Mouse (Mus musculus) E14TG2a.4 (cell line): ENCODE measurements at regions not wholly inside any gene's neighbourhood (a gene's known extent, or its start where the extent isn't known, plus 50 kb on each side); places are given as distances from the start of the nearest gene placed in this dataset.

Source experiments
- CTCF ChIP-seq: conservative IDR thresholded peaks from 2 replicates; pipeline ENCODE4 v1.5.1; 2014; ENCODE audit warnings: low read length
- POU5F1 ChIP-seq: IDR thresholded peaks from 2 replicates; pipeline ENCODE4 v1.6.1; 2014; ENCODE audit warnings: low read length, borderline replicate concordance

- TF ChIP-seq CTCF, result no peak
- TF ChIP-seq POU5F1, result no peak
Observed at GRCm38 (mm10) chr5:90049856-90050255, 166.7 kb upstream of the Adamts3 start.
